Mouse (Mus musculus) CH12.LX (cell line): ENCODE results near the gene Col4a2.

ENCODE experiments used
- CTCF ChIP-seq, 2 experiments: IDR thresholded peaks in 1 of 2; conservative IDR thresholded peaks in 1 of 2; 2 replicates each; pipeline ENCODE4 v1.5.1; 2011 to 2012; ENCODE audit warnings: low read depth in 2 of 2, low read length in 2 of 2, improper control_type of control experiment in 1 of 2, inconsistent platforms in 1 of 2, mild to moderate bottlenecking in 1 of 2, moderate library complexity in 1 of 2
- E2F4 ChIP-seq: IDR thresholded peaks from 2 replicates; pipeline ENCODE4 v1.6.1; 2011; ENCODE audit warnings: low read depth, low read length, improper control_type of control experiment; ENCODE audit not compliant: insufficient replicate concordance
- EP300 ChIP-seq: IDR thresholded peaks from 2 replicates; pipeline ENCODE4 v1.6.1; 2011; ENCODE audit warnings: low read length, improper control_type of control experiment
- ETS1 ChIP-seq: conservative IDR thresholded peaks from 2 replicates; pipeline ENCODE4 v1.6.1; 2012; ENCODE audit warnings: low read depth, mild to moderate bottlenecking, inconsistent platforms, low read length, improper control_type of control experiment, moderate library complexity
- HCFC1 ChIP-seq: IDR thresholded peaks from 2 replicates; pipeline ENCODE4 v1.6.1; 2012; ENCODE audit warnings: low read depth, mild to moderate bottlenecking, inconsistent platforms, low read length, improper control_type of control experiment
- JUND ChIP-seq: conservative IDR thresholded peaks from 2 replicates; pipeline ENCODE4 v1.6.1; 2011; ENCODE audit warnings: low read depth, low read length, improper control_type of control experiment
- NELFE ChIP-seq: IDR thresholded peaks from 2 replicates; pipeline ENCODE4 v1.6.1; 2011; ENCODE audit warnings: low read depth, low read length, improper control_type of control experiment
- POLR2A ChIP-seq: IDR thresholded peaks from 2 replicates; pipeline ENCODE4 v1.6.1; 2011; ENCODE audit warnings: low read depth, mild to moderate bottlenecking, improper control_type of control experiment, low read length
- USF1 ChIP-seq: IDR thresholded peaks from 2 replicates; pipeline ENCODE4 v1.6.1; 2014; ENCODE audit warnings: low read depth, mild to moderate bottlenecking, inconsistent platforms, low read length, improper control_type of control experiment
- ZC3H11A ChIP-seq: IDR thresholded peaks from 2 replicates; pipeline ENCODE4 v1.6.1; 2012; ENCODE audit warnings: low read depth, mild to moderate bottlenecking, inconsistent platforms, low read length, improper control_type of control experiment
- ZMIZ1 ChIP-seq: IDR thresholded peaks from 2 replicates; pipeline ENCODE4 v1.6.1; 2012; ENCODE audit warnings: low read depth, mild to moderate bottlenecking, inconsistent platforms, low read length, improper control_type of control experiment

- TF ChIP-seq NELFE: no peak
- TF ChIP-seq JUND: no peak
- no peak for TF ChIP-seq ETS1
- no peak for TF ChIP-seq EP300
- no peak for TF ChIP-seq CTCF (conservative IDR thresholded peaks at IDR 0.05 in 1 of 2, IDR thresholded peaks at IDR 0.05 in 1 of 2; ENCODE audit: low read depth in 2 of 2, low read length in 2 of 2)
- TF ChIP-seq ZC3H11A: no peak
- TF ChIP-seq USF1: no peak
- TF ChIP-seq ZMIZ1: no peak
- no peak for TF ChIP-seq E2F4
- TF ChIP-seq HCFC1: no peak
- TF ChIP-seq POLR2A: no peak
These were observed 34.4 kb upstream of the Col4a2 start for GRCm38 (mm10) chr8:11278101-11278611.
